Mouse (Mus musculus) liver, embryonic 14.5 days (tissue): ENCODE measurements around the gene Dlgap1. TPM values are rescaled to one million over a fixed set of nuclear protein-coding genes. Genes with fewer than 3 reads are reported as not detected.

Experiments used
- ATAC-seq: fragments of 200-750 bp; cut with Nextera tagmentation; 2 replicates; pipeline ENCODE4 v1.8.0; 2017; ENCODE audit warnings: moderate number of reproducible peaks, mild to moderate bottlenecking, moderate library complexity; ENCODE audit not compliant: insufficient read depth
- DNase-seq, 3 experiments: peaks; one replicate each; pipeline ENCODE4 v3.0.0-alpha.2; 2012 to 2013; ENCODE audit warnings: low read depth in 3 of 3, low spot score in 3 of 3
- H3K27ac ChIP-seq: fragments of 300-500 bp; sonication (generic); 2 replicates; pipeline ENCODE4 v1.5.1; 2014; ENCODE audit warnings: moderate library complexity, mild to moderate bottlenecking, control low read depth, inconsistent platforms
- H3K27me3 ChIP-seq: fragments of 300-500 bp; sonication (generic); 2 replicates; pipeline ENCODE4 v1.6.1; 2014; ENCODE audit warnings: mild to moderate bottlenecking, low read length, moderate library complexity; ENCODE audit not compliant: control insufficient read depth, insufficient read depth
- H3K36me3 ChIP-seq: fragments of 300-500 bp; sonication (generic); replicated peaks from 2 replicates; pipeline ENCODE4 v1.6.1; 2014; ENCODE audit warnings: low read depth; ENCODE audit not compliant: control insufficient read depth, insufficient read depth
- H3K4me1 ChIP-seq, 2 experiments: fragments of 200-500 bp in 1 of 2; fragments of 300-500 bp in 1 of 2; sonication (generic) in 1 of 2; replicated peaks; 2 replicates each; pipeline ENCODE4 v1.6.1; 2012 to 2014; ENCODE audit warnings: antibody characterized with exemption in 1 of 2, inconsistent platforms in 1 of 2, low read length in 1 of 2; ENCODE audit not compliant: control insufficient read depth in 2 of 2, insufficient read depth in 2 of 2
- H3K4me2 ChIP-seq: fragments of 300-500 bp; sonication (generic); 2 replicates; pipeline ENCODE4 v1.6.1; 2014; ENCODE audit warnings: low read depth, mild to moderate bottlenecking, control low read depth, moderate library complexity
- H3K4me3 ChIP-seq, 2 experiments: fragments of 200-500 bp in 1 of 2; fragments of 300-500 bp in 1 of 2; sonication (generic) in 1 of 2; 2 replicates each; pipeline ENCODE4 v1.5.1; 2012 to 2014; ENCODE audit warnings: low read depth in 2 of 2, low read length in 2 of 2, mild to moderate bottlenecking in 2 of 2, control low read depth in 1 of 2, inconsistent platforms in 1 of 2, moderate library complexity in 1 of 2; ENCODE audit not compliant: insufficient read depth in 1 of 2
- H3K9ac ChIP-seq: fragments of 300-500 bp; sonication (generic); replicated peaks from 2 replicates; pipeline ENCODE4 v1.6.1; 2014; ENCODE audit warnings: mild to moderate bottlenecking, control low read depth, moderate library complexity
- H3K9me3 ChIP-seq: fragments of 300-500 bp; sonication (generic); 2 replicates; pipeline ENCODE4 v1.6.1; 2016; ENCODE audit warnings: low read length, mixed read lengths; ENCODE audit not compliant: control insufficient read depth
- CTCF ChIP-seq: IDR thresholded peaks from 2 replicates; pipeline ENCODE4 v1.5.1; 2016; ENCODE audit warnings: antibody characterized with exemption, low read depth, control low read depth
- EP300 ChIP-seq: IDR thresholded peaks from 2 replicates; pipeline ENCODE4 v1.6.1; 2016; ENCODE audit warnings: antibody characterized with exemption, low read depth
- WGBS: fragments of 180-500 bp; shearing (Covaris S2); extraction: QIAGEN DNeasy Blood & Tissue Kit; methylation state at CpG from one replicate; pipeline ENCODE4 v1.1.7; 2014; ENCODE audit not compliant: insufficient replicate concordance; 5-methylcytosine and 5-hydroxymethylcytosine counted together
- polyA plus RNA-seq, 2 experiments: library from polyadenylated mRNA; depleted of rRNA in 1 of 2; stranded (reverse) in 1 of 2; unstranded in 1 of 2; fragments of >200 nt; fragmentation: Nextera tagmentation in 1 of 2; extraction: Ambion mirVana in 1 of 2; gene quantifications; 2 replicates each; pipeline versions ENCODE4 v1.2.1 to v1.2.3; 2012 to 2014

Gene Dlgap1
- polyA plus RNA-seq, 2 experiments = 0.01 TPM; not detected in 1

GRCm38 (mm10) chr17:70605659-70606058 lies 636.8 kb downstream of the Dlgap1 start:
- H3K27ac ChIP-seq = no peak overlapping the region
- H3K4me1 ChIP-seq = no peaks in the 10 kb centered on the region
- 55% methylated on average over 5 of the region's 5 CpGs for WGBS
- no peak overlapping the region for H3K4me3 ChIP-seq
- no peaks in the 10 kb centered on the region for H3K36me3 ChIP-seq
- ATAC-seq (no peak), DNase-seq (no peak)
- H3K4me2 ChIP-seq = no peak overlapping the region
- H3K9ac ChIP-seq = no peak overlapping the region
- no peaks in the 10 kb centered on the region for H3K27me3 ChIP-seq
- TF ChIP-seq EP300 (no peak), CTCF (no peak)
- no peaks in the 10 kb centered on the region for H3K9me3 ChIP-seq

- no peaks in the 10 kb centered on the region for H3K36me3 ChIP-seq
- no peak overlapping the region for H3K27ac ChIP-seq
- TF ChIP-seq EP300 (no peak), CTCF (no peak)
- H3K9ac ChIP-seq = no peak overlapping the region
- H3K27me3 ChIP-seq = no peaks in the 10 kb centered on the region
- ATAC-seq (no peak), DNase-seq (no peak)
- H3K4me3 ChIP-seq = no peak overlapping the region
- no peaks in the 10 kb centered on the region for H3K9me3 ChIP-seq
- WGBS = 62% methylated on average over 6 of the region's 6 CpGs
- H3K4me2 ChIP-seq = no peak overlapping the region
- no peaks in the 10 kb centered on the region for H3K4me1 ChIP-seq
Observed at GRCm38 (mm10) chr17:70612171-70612570, 643.3 kb downstream of the Dlgap1 start.

- TF ChIP-seq EP300 = no peak
- H3K4me2 ChIP-seq = no peak overlapping the region
- H3K9me3 ChIP-seq = no peaks in the 10 kb centered on the region
- H3K4me3 ChIP-seq = no peak overlapping the region
- no peaks in the 10 kb centered on the region for H3K36me3 ChIP-seq
- no peaks in the 10 kb centered on the region for H3K4me1 ChIP-seq
- ATAC-seq = no peak
- H3K27ac ChIP-seq = no peak overlapping the region
- no peaks in the 10 kb centered on the region for H3K27me3 ChIP-seq
- WGBS = 66% methylated on average over 7 of the region's 7 CpGs
- no peak overlapping the region for H3K9ac ChIP-seq
- no peak for DNase-seq
Observed at GRCm38 (mm10) chr17:70613897-70614296, 645.0 kb downstream of the Dlgap1 start.

GRCm38 (mm10) chr17:70614407-70615060 lies 645.7 kb downstream of the Dlgap1 start:
- H3K4me2 ChIP-seq = no peak overlapping the region
- no peaks in the 10 kb centered on the region for H3K9me3 ChIP-seq
- H3K36me3 ChIP-seq = no peaks in the 10 kb centered on the region
- H3K27ac ChIP-seq = no peak overlapping the region
- WGBS = 63% methylated on average over 5 of the region's 5 CpGs
- H3K4me1 ChIP-seq = no peaks in the 10 kb centered on the region
- no peak for ATAC-seq
- TF ChIP-seq CTCF = no peak
- TF ChIP-seq EP300 = no peak
- no peak for DNase-seq
- H3K27me3 ChIP-seq = no peaks in the 10 kb centered on the region
- no peak overlapping the region for H3K9ac ChIP-seq
- no peak overlapping the region for H3K4me3 ChIP-seq

GRCm38 (mm10) chr17:70622493-70622892 lies 653.6 kb downstream of the Dlgap1 start:
- whole genome bisulfite sequencing = 59% methylated on average over 8 of the region's 8 CpGs
- no peaks in the 10 kb centered on the region for H3K36me3 ChIP-seq
- ATAC-seq = no peak
- DNase-seq = no peak
- no peak overlapping the region for H3K4me3 ChIP-seq
- H3K9ac ChIP-seq = no peak overlapping the region
- no peaks in the 10 kb centered on the region for H3K27me3 ChIP-seq
- H3K27ac ChIP-seq = no peak overlapping the region
- H3K4me1 ChIP-seq = no peaks in the 10 kb centered on the region
- H3K4me2 ChIP-seq = no peak overlapping the region
- TF ChIP-seq CTCF (no peak), EP300 (no peak)
- H3K9me3 ChIP-seq = no peaks in the 10 kb centered on the region
